Mouse (Mus musculus) gastrocnemius, postnatal 14 days (tissue): ENCODE measurements at regions not wholly inside any gene's neighbourhood (a gene's known extent, or its start where the extent isn't known, plus 50 kb on each side); places are given as distances from the start of the nearest gene placed in this dataset.
"Not testable (repeated sequence)": the region's sequence is repeated elsewhere in the genome, so short reads cannot be mapped to it uniquely, and the experiment has no call there.

Source experiments
- DNase-seq: peaks from one replicate; pipeline ENCODE4 v3.0.0; 2021; ENCODE audit warnings: mixed read lengths
- intact Hi-C: fragments of 180-260 bp; cut with DNase I; formaldehyde crosslinking; loops from one replicate; pipeline ENCODE4 v1.15.1; 2025; ENCODE audit warnings: low total_unique reads

DNA sequence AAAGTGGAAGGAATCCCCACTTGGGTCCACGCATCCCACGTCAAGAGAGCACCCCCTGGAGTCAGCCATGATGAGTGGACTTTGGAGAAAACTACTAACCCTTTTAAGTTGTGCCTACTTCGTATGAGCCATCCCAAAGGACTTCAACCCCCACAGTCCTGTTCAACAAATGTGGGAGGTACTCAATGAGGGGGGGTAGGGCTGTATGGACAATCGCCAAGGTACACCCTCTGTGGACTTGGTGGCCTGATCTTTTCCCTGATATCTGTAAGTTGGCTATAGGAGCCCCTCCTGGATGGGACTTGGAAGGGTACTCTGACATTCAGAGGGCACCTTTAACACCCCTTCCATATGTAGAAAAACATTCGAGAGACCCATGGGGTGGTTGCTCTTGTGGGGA lies 256.5 kb upstream of the Olfr161 start:
- intact Hi-C loops: not testable (repeated sequence)

GRCm38 (mm10) chr16:3343372-3343771 lies 247.5 kb upstream of the Olfr161 start:
- intact Hi-C loops, DNase-seq: not testable (repeated sequence)

More for the DNA sequence above, 256.5 kb upstream of the Olfr161 start:
- DNase-seq: not testable (repeated sequence)

DNA sequence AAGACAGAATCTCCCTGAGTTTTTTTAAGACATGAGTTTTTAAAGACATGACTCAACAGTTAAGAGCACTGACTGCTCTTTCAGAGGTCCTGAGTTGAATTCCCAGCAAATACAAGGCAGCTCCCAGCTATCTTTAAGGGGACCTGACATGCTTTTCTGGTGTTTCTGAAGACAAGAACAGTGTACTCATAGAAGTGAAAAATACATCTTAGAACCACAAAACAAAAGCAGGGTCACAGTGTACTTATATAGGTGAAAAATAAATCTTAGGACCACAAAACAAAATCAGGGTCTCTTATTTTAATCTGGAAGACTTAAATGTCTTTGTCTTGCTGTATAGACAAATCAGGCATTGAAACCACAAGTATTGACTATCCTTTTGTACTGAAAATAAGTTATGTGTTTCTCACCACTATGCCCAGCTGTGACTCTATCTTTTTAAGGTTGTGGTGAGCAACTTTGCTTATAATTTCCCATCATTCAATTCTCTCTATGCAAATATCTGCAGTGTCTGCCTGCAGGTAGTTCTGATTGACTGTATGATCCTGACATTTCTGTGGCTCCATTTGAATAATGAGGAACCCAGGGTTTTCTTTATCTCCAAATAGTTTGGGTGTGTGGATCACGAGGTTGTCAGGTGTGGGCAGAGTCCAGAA lies 246.0 kb upstream of the Olfr161 start:
- intact Hi-C loops, DNase-seq: not testable (repeated sequence)

- intact Hi-C loops: not testable (repeated sequence)
- peak; percentile 3 for DNase-seq
These were observed 241.5 kb upstream of the Olfr161 start for GRCm38 (mm10) chr16:3349382-3349781.

DNA sequence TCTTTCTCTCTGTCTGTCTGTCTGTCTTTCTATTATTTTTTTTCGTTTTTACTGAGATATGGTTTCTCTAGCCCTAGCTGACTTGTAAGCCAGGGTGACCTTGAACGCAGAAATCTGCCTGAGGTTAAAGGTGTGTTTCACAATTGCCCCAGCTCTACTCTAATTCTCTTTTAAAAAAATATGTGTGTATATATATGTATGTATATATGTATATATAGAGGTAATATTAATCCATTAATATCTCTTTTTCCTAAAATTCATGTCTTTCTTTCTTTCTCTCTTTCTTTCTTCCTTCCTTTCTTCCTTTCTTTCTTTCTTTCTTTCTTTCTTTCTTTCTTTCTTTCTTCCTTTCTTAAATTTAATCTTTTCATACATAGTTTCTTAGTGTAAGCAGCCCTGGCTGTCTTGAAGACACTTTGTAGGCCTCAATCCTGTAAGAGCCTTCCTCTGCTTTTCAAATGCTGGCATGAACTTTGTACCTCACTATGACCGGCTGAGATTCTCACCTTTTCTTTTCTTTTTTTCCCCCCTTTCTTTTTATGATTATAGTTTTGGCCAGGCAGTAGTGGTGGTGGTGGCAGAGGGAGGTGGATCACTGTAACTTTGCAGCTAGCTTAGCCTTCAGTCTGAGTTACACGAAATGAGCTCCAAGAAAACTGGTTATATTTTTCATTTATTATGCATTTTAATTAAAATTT lies 240.8 kb upstream of the Olfr161 start:
- not testable (repeated sequence) for DNase-seq

GRCm38 (mm10) chr16:3350668-3351507 lies 240.0 kb upstream of the Olfr161 start:
- DNase-seq, intact Hi-C loops: not testable (repeated sequence)

More for the DNA sequence above, 240.8 kb upstream of the Olfr161 start:
- intact Hi-C loops: not testable (repeated sequence)

DNA sequence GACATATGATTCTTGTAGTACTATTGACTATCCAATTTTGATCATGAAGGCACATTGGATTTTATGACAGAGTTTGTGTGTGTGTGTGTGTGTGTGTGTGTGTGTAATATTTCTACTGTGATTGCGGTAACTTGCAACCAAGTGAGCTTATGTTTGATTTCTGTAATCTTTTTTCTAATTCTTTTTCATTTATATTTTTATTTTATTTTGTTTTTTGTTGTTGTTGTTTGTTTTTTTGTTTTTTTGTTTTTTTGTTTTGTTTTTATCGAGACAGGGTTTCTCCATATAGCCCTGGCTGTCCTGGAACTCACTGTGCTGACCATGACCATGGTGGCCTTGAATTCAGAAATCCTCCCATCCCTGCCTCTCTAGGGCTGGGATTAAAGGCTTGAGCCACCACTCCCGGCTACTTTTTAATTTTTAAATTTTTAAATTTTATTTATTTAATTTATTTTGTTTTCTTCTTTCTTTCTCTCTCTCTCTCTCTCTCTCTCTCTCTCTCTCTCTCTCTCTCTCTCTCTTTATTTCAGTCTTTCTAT lies 239.3 kb upstream of the Olfr161 start:
- intact Hi-C loops: not testable (repeated sequence)
- DNase-seq: peak; percentile 11
